Mouse (Mus musculus) layer of hippocampus, adult 6 months (tissue): ENCODE measurements around the gene Rapsn. TPM values are rescaled to one million over a fixed set of nuclear protein-coding genes. Genes with fewer than 3 reads are reported as not detected.

ENCODE experiments used
- long read RNA-seq, 2 experiments: library from polyadenylated mRNA; unstranded; transcript quantifications; one replicate each; pipeline ENCODE4 v2.0.0; 2019 to 2020
- polyA plus RNA-seq: library from polyadenylated mRNA; unstranded; fragments of <200 nt; fragmentation: Nextera tagmentation; gene quantifications from 2 replicates; pipeline ENCODE4 v1.2.3, GENCODE M21; 2021

Rapsn gene
- 1.6 and 2.0 TPM in 2 replicates for polyA plus RNA-seq
- long read RNA-seq, experiment 1, partial matches to known transcripts, result 0 of 1 reads
- long read RNA-seq, experiment 1, other reads (novel, unspliced or antisense), result 1 of 1 reads
- long read RNA-seq, experiment 2, result 0 reads

GRCm38 (mm10) chr2:91035385-91035784 lies at the start of gene Rapsn:
Gene Rapsn, plus strand, starts transcription at chr2:91035620.

DNA sequence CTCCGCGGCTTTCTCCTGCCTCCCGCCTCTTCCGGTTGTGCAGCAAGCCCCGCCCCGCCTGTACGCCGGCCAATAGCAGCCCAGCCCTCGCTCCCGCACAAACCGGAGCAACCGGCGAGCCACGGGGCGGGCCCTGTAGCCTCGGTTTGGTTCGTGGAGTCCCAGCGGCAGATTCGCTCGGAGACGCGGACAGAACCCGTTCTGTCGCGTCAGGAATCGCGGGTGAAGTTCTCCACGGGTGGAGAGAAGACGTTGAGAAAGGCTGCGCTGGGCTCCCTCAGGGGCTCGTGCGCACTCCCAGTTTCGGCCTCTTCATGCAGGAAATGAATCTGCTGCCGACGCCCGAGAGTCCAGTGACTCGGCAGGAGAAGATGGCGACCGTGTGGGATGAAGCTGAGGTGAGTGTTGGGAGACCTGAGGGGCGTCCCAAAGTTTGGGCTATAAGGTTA lies 18.5 kb downstream of the Rapsn start, which contains the start of gene Psmc3:
Gene Psmc3, plus strand, starts transcription at position 76 of the 449 bp plus-strand sequence.

GRCm38 (mm10) chr2:91070076-91070800 lies 34.8 kb downstream of the Rapsn start, which contains the start of gene Slc39a13:
Gene Slc39a13, minus strand, starts transcription at chr2:91070417.

DNA sequence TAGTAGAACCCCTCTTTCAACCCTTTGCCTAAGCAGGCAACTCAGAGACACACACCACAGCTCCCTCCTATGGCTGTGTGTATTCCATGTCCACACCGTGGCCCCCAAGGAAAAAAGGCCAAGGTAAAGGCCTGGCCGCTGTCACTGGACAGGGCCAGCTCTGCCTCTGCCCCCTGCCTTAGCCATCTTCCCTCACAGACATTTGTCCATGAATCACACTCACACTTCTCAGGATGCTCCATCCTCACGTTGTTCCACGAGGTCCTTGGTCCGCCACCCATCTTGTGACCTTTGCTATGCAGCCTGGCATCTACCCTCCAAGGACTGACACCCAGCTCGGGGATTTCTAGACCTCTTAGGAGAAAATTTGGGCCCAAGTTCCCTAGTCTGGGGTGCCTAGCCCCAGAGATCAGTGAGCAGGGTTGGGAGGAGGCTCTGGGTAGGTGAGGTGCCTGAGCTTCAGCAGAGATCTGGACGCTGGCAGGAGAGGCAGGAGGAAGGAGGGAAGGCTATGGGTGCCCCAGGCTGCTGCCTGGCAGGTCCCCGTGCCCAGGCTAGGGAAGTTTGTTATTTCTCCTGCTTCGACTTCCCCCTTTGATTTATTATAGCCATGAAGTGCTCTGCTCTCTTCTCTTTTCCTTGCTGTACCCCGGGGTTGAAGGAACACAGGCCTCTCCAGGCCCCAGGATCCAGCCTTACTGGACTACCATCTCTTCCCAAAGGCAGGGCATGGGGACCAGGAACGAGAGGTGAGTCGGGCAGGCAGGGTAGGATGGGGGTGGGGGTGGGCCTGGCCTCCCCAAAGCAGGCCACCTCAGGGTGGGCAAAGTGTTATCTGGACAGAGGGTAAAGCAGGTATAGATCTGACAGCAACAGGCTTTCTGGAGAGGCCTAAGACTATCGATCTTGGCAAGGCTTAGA lies 46.6 kb downstream of the Rapsn start, which contains the start of gene Spi1:
Gene Spi1, plus strand, starts transcription at position 616 of the 921 bp plus-strand sequence.

Other genes with a start within 250 kb of the Rapsn start
- 207 and 221 TPM in 2 replicates for gene Mtch2, start 188.5 kb upstream of the Rapsn start, polyA plus RNA-seq
- gene C1qtnf4, start 149.8 kb upstream of the Rapsn start, polyA plus RNA-seq, result 41.8 and 82.9 TPM in 2 replicates
- gene Kbtbd4, start 130.9 kb upstream of the Rapsn start, polyA plus RNA-seq, result 28.5 and 28.6 TPM in 2 replicates
- gene Ndufs3, start 130.8 kb upstream of the Rapsn start, polyA plus RNA-seq, result 465 and 492 TPM in 2 replicates
- 34.3 and 40.7 TPM in 2 replicates for gene Celf1, start 95.2 kb upstream of the Rapsn start, polyA plus RNA-seq
- 260 and 264 TPM in 2 replicates for gene Psmc3, start 18.4 kb downstream of the Rapsn start, polyA plus RNA-seq
- 9.4 and 12.4 TPM in 2 replicates for gene Slc39a13, start 34.8 kb downstream of the Rapsn start, polyA plus RNA-seq
- 9.5 and 10.5 TPM in 2 replicates for gene Spi1, start 46.8 kb downstream of the Rapsn start, polyA plus RNA-seq
- gene Mybpc3, start 82.5 kb downstream of the Rapsn start, polyA plus RNA-seq, result not detected in 2 replicates
- 38.4 and 54.1 TPM in 2 replicates for gene Madd, start 148.2 kb downstream of the Rapsn start, polyA plus RNA-seq
- 3.4 and 4.1 TPM in 2 replicates for gene Nr1h3, start 167.2 kb downstream of the Rapsn start, polyA plus RNA-seq
- 30.0 and 33.9 TPM in 2 replicates for gene Acp2, start 167.3 kb downstream of the Rapsn start, polyA plus RNA-seq
- gene Ddb2, start 201.4 kb downstream of the Rapsn start, polyA plus RNA-seq, result 1.9 TPM in 2 replicates
- gene Pacsin3, start 220.3 kb downstream of the Rapsn start, polyA plus RNA-seq, result 18.7 and 21.9 TPM in 2 replicates
- 44.2 and 45.4 TPM in 2 replicates for gene Arfgap2, start 229.4 kb downstream of the Rapsn start, polyA plus RNA-seq